Mouse (Mus musculus): ENCODE results near the gene Trip13. TPM values are rescaled to one million over a fixed set of nuclear protein-coding genes. Genes with fewer than 3 reads are reported as not detected.

The Trip13 gene
- 41.1 and 42.8 TPM in 2 replicates for total RNA-seq (2017)

GRCm38 (mm10) chr13:73937321-73938176, at the start of gene Trip13, which contains the start of gene Brd9:
TSS of gene Trip13 (minus strand) at chr13:73937784.
TSS of gene Brd9 (plus strand) at chr13:73937811.
- peak; percentile 86 for ATAC-seq (replicated peaks; ENCODE audit: low read depth, poor library complexity, severe bottlenecking)

GRCm38 (mm10) chr13:73976935-73977334, 39.4 kb upstream of the Trip13 start:
- no peak for ATAC-seq (replicated peaks; ENCODE audit: low read depth, poor library complexity, severe bottlenecking)

GRCm38 (mm10) chr13:73974523-73974922, 36.9 kb upstream of the Trip13 start:
- no peak for ATAC-seq (replicated peaks; ENCODE audit: low read depth, poor library complexity, severe bottlenecking)

GRCm38 (mm10) chr13:73970545-73971448, 33.2 kb upstream of the Trip13 start:
- peak; percentile 91 for ATAC-seq (replicated peaks; ENCODE audit: low read depth, poor library complexity, severe bottlenecking)

- no peak for ATAC-seq (replicated peaks; ENCODE audit: low read depth, poor library complexity, severe bottlenecking)
Observed at GRCm38 (mm10) chr13:73963551-73963950, 26.0 kb upstream of the Trip13 start, which contains the start of gene Zdhhc11. TSS of gene Zdhhc11 (plus strand) at chr13:73963851.

GRCm38 (mm10) chr13:73961177-73961576, 23.6 kb upstream of the Trip13 start:
- no peak for ATAC-seq (replicated peaks; ENCODE audit: low read depth, poor library complexity, severe bottlenecking)

- ATAC-seq (replicated peaks; ENCODE audit: low read depth, poor library complexity, severe bottlenecking): no peak
Observed at GRCm38 (mm10) chr13:73960117-73960652, 22.6 kb upstream of the Trip13 start.

GRCm38 (mm10) chr13:73955531-73955930, 17.9 kb upstream of the Trip13 start:
- peak; percentile 94 for ATAC-seq (replicated peaks; ENCODE audit: low read depth, poor library complexity, severe bottlenecking)

- no peak for ATAC-seq (replicated peaks; ENCODE audit: low read depth, poor library complexity, severe bottlenecking)
Observed at GRCm38 (mm10) chr13:73954666-73955065, 17.1 kb upstream of the Trip13 start.

- no peak for ATAC-seq (replicated peaks; ENCODE audit: low read depth, poor library complexity, severe bottlenecking)
Observed at GRCm38 (mm10) chr13:73953551-73954130, 16.1 kb upstream of the Trip13 start.

- no peak for ATAC-seq (replicated peaks; ENCODE audit: low read depth, poor library complexity, severe bottlenecking)
Observed at GRCm38 (mm10) chr13:73944606-73945005, 7.0 kb upstream of the Trip13 start.

GRCm38 (mm10) chr13:73939101-73939500, 1.5 kb upstream of the Trip13 start:
- ATAC-seq (replicated peaks; ENCODE audit: low read depth, poor library complexity, severe bottlenecking): no peak

- ATAC-seq (replicated peaks; ENCODE audit: low read depth, poor library complexity, severe bottlenecking): peak; percentile 65
Observed at GRCm38 (mm10) chr13:73938177-73938560, 585 bp upstream of the Trip13 start.

- peak; percentile 0; the same call in 1 of the 2 replicates for ATAC-seq (replicated peaks; ENCODE audit: low read depth, poor library complexity, severe bottlenecking)
Observed at GRCm38 (mm10) chr13:73936938-73937320, 655 bp downstream of the Trip13 start.

GRCm38 (mm10) chr13:73932201-73932600, 5.4 kb downstream of the Trip13 start:
- ATAC-seq (replicated peaks; ENCODE audit: low read depth, poor library complexity, severe bottlenecking): no peak

GRCm38 (mm10) chr13:73913066-73913465, 24.5 kb downstream of the Trip13 start:
- no peak for ATAC-seq (replicated peaks; ENCODE audit: low read depth, poor library complexity, severe bottlenecking)

- peak; percentile 98 for ATAC-seq (replicated peaks; ENCODE audit: low read depth, poor library complexity, severe bottlenecking)
Observed at GRCm38 (mm10) chr13:73907683-73908412, 29.7 kb downstream of the Trip13 start.

- no peak for ATAC-seq (replicated peaks; ENCODE audit: low read depth, poor library complexity, severe bottlenecking)
Observed at GRCm38 (mm10) chr13:73907136-73907535, 30.4 kb downstream of the Trip13 start.

GRCm38 (mm10) chr13:73897561-73897960, 40.0 kb downstream of the Trip13 start:
- ATAC-seq (replicated peaks; ENCODE audit: low read depth, poor library complexity, severe bottlenecking): no peak
